Mouse (Mus musculus) lung, postnatal 0 days (tissue): ENCODE data around the gene Stk19.

ENCODE experiments used
- CTCF ChIP-seq: IDR thresholded peaks from 2 replicates; pipeline ENCODE4 v1.5.1; 2016; ENCODE audit warnings: antibody characterized with exemption, mild to moderate bottlenecking
- EP300 ChIP-seq: IDR thresholded peaks from 2 replicates; pipeline ENCODE4 v1.6.1; 2016; ENCODE audit warnings: antibody characterized with exemption, mild to moderate bottlenecking, control low read depth

GRCm38 (mm10) chr17:34814818-34815370, 21.9 kb downstream of the Stk19 start:
- TF ChIP-seq EP300 = no peak
- no peak for TF ChIP-seq CTCF
